ENCODE assay signal across 24 mouse cellular contexts in the genomic region with DNA sequence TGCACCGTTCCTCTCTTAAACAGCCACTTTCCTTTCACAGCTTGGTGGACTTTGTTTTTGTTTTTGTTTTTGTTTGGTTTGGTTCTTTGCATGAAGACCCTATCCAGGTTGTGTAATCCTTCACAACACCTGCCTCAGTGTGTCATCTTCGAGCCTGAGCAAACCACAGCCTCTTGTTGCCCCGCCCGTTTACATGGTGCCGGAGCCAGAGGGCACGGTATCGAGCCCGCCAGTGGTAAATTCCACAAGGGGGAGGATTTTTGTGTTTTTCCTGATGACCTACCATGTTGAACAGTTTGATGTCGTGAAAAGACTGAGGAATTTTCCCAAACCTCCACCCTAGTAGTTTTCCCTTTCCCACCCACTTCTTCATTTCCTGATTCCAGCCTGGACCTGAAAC. TPM values are rescaled to one million over a fixed set of nuclear protein-coding genes. Genes with fewer than 3 reads are reported as not detected.
DNase-seq lines count a peak whose midpoint lies in the region; ATAC-seq and TF ChIP-seq lines count a peak whose summit lies in the region.
"Had no signal": no experiment of that assay in that cellular context is flagged by ENCODE, and none has a peak within 500 bp of the region (broad histone marks: within the 10 kb centered on the region; RNA-seq: fewer than 3 reads in every experiment).

No protein-coding gene starts in this region.

- H3K36me3 ChIP-seq in embryonic facial prominence, embryonic 15.5 days, result no peaks in the 10 kb centered on the region
- H3K36me3 ChIP-seq in embryonic facial prominence, embryonic 10.5 days (replicated peaks), result no peaks in the 10 kb centered on the region
- no peaks in the 10 kb centered on the region for H3K36me3 ChIP-seq in midbrain, embryonic 11.5 days (ENCODE audit: control insufficient read depth, insufficient read depth, low read length)
- H3K36me3 ChIP-seq in midbrain, embryonic 14.5 days (ENCODE audit: control insufficient read depth, insufficient read depth, low read length), result no peaks in the 10 kb centered on the region
- no peaks in the 10 kb centered on the region for H3K36me3 ChIP-seq in hindbrain, embryonic 11.5 days (ENCODE audit: control insufficient read depth, insufficient read depth, low read length)
- H3K36me3 ChIP-seq: forebrain, embryonic 15.5 days; hindbrain, embryonic 12.5 days had no signal

- TF ChIP-seq POLR2A in bone marrow macrophage, adult 2 months (IDR thresholded peaks at IDR 0.05; ENCODE audit: borderline replicate concordance, low read depth, low read length), result no peak

- peak overlapping the region; percentile 75 for H3K27ac ChIP-seq in embryonic facial prominence, embryonic 15.5 days (replicated peaks)
- no peak overlapping the region for H3K27ac ChIP-seq in embryonic facial prominence, embryonic 10.5 days (replicated peaks)
- H3K27ac ChIP-seq in midbrain, embryonic 11.5 days (ENCODE audit: low read depth, low read length), result no peak overlapping the region
- H3K27ac ChIP-seq in midbrain, embryonic 14.5 days (replicated peaks; ENCODE audit: low read depth, low read length), result no peak overlapping the region
- 0 out of 2 replicates have a peak overlapping the region, but pooled peaks have one; percentile 45 for H3K27ac ChIP-seq in bone marrow macrophage, adult 2 months (ENCODE audit: insufficient read depth, low read depth, low read length)
- H3K27ac ChIP-seq in hindbrain, embryonic 11.5 days (ENCODE audit: low read depth, low read length), result no peak overlapping the region
- H3K27ac ChIP-seq: forebrain, embryonic 15.5 days; hindbrain, embryonic 12.5 days had no signal

- H3K27me3 ChIP-seq in embryonic facial prominence, embryonic 15.5 days, result no peaks in the 10 kb centered on the region
- no peaks in the 10 kb centered on the region for H3K27me3 ChIP-seq in embryonic facial prominence, embryonic 10.5 days (replicated peaks; ENCODE audit: low read depth, poor library complexity, severe bottlenecking)
- no peaks in the 10 kb centered on the region for H3K27me3 ChIP-seq in midbrain, embryonic 11.5 days (ENCODE audit: control insufficient read depth, insufficient read depth, low read length)
- H3K27me3 ChIP-seq in midbrain, embryonic 14.5 days (ENCODE audit: control insufficient read depth, insufficient read depth, low read length), result no peaks in the 10 kb centered on the region
- H3K27me3 ChIP-seq in hindbrain, embryonic 11.5 days (ENCODE audit: control insufficient read depth, insufficient read depth, low read length), result no peaks in the 10 kb centered on the region
- H3K27me3 ChIP-seq: forebrain, embryonic 15.5 days; hindbrain, embryonic 12.5 days had no signal

- H3K9me3 ChIP-seq in embryonic facial prominence, embryonic 15.5 days (replicated peaks), result no peaks in the 10 kb centered on the region
- no peaks in the 10 kb centered on the region for H3K9me3 ChIP-seq in embryonic facial prominence, embryonic 10.5 days
- H3K9me3 ChIP-seq in midbrain, embryonic 11.5 days (ENCODE audit: control insufficient read depth, low read length), result no peaks in the 10 kb centered on the region
- no peaks in the 10 kb centered on the region for H3K9me3 ChIP-seq in midbrain, embryonic 14.5 days (ENCODE audit: control insufficient read depth, low read length)
- no peaks in the 10 kb centered on the region for H3K9me3 ChIP-seq in hindbrain, embryonic 11.5 days (ENCODE audit: control insufficient read depth, low read length)
- H3K9me3 ChIP-seq: forebrain, embryonic 15.5 days; hindbrain, embryonic 12.5 days had no signal

- H3K4me3 ChIP-seq in embryonic facial prominence, embryonic 15.5 days (replicated peaks), result no peak overlapping the region
- H3K4me3 ChIP-seq in embryonic facial prominence, embryonic 10.5 days, result no peak overlapping the region
- no peak overlapping the region for H3K4me3 ChIP-seq in midbrain, embryonic 11.5 days (ENCODE audit: low read depth, low read length)
- H3K4me3 ChIP-seq in midbrain, embryonic 14.5 days (replicated peaks; ENCODE audit: low read depth, low read length), result no peak overlapping the region
- H3K4me3 ChIP-seq in bone marrow macrophage, adult 2 months (ENCODE audit: insufficient read depth, low read length), result no peak overlapping the region
- H3K4me3 ChIP-seq in hindbrain, embryonic 11.5 days (ENCODE audit: low read depth, low read length), result no peak overlapping the region
- H3K4me3 ChIP-seq: erythroblast, embryonic 14.5 days; forebrain, embryonic 15.5 days; hindbrain, embryonic 12.5 days had no signal

- H3K4me2 ChIP-seq in embryonic facial prominence, embryonic 15.5 days (replicated peaks), result no peak overlapping the region
- H3K4me2 ChIP-seq in midbrain, embryonic 11.5 days, result no peak overlapping the region
- H3K4me2 ChIP-seq in midbrain, embryonic 14.5 days (ENCODE audit: low read length), result no peak overlapping the region
- H3K4me2 ChIP-seq in hindbrain, embryonic 11.5 days (replicated peaks; ENCODE audit: low read depth, low read length), result no peak overlapping the region
- H3K4me2 ChIP-seq: forebrain, embryonic 15.5 days; heart, embryonic 11.5 days; hindbrain, embryonic 12.5 days had no signal

- TF ChIP-seq CTCF in bone marrow macrophage, adult 2 months (IDR thresholded peaks at IDR 0.05; ENCODE audit: low read depth, low read length), result no peak

- H3K4me1 ChIP-seq in embryonic facial prominence, embryonic 15.5 days, result 0 out of 2 replicates have a peak, but pooled peaks cover 5% of the 10 kb centered on the region
- peaks cover 10% of the 10 kb centered on the region; the same call in 1 of the 2 replicates for H3K4me1 ChIP-seq in embryonic facial prominence, embryonic 10.5 days
- H3K4me1 ChIP-seq in midbrain, embryonic 11.5 days (ENCODE audit: control insufficient read depth, insufficient read depth, low read length), result no peaks in the 10 kb centered on the region
- peaks cover 2% of the 10 kb centered on the region; the same call in 1 of the 2 replicates for H3K4me1 ChIP-seq in midbrain, embryonic 14.5 days (ENCODE audit: control insufficient read depth, insufficient read depth, low read length)
- H3K4me1 ChIP-seq in bone marrow macrophage, adult 2 months (ENCODE audit: control insufficient read depth, insufficient read depth, low read length), result peaks cover 23% of the 10 kb centered on the region
- H3K4me1 ChIP-seq in hindbrain, embryonic 11.5 days (replicated peaks; ENCODE audit: control insufficient read depth, insufficient read depth, low read length), result no peaks in the 10 kb centered on the region
- H3K4me1 ChIP-seq: forebrain, embryonic 15.5 days had no signal

- ATAC-seq in embryonic facial prominence, embryonic 15.5 days (ENCODE audit: insufficient number of reproducible peaks, low FRiP score, low TSS enrichment, low read depth), result no peak
- no peak for ATAC-seq in midbrain, embryonic 11.5 days (ENCODE audit: low FRiP score)
- no peak for ATAC-seq in midbrain, embryonic 14.5 days (ENCODE audit: low FRiP score, low TSS enrichment)
- ATAC-seq in CD4-positive, CD25-positive, alpha-beta regulatory T cell, adult 4 months, result no peak
- ATAC-seq in hindbrain, embryonic 11.5 days (ENCODE audit: low FRiP score), result no peak
- ATAC-seq: forebrain, embryonic 15.5 days; hindbrain, embryonic 16.5 days; inflammation-experienced regulatory T-cells, adult 6 months; intestine, postnatal 0 days had no signal

- 65% methylated on average over 9 of the region's 9 CpGs for WGBS in embryonic facial prominence, embryonic 15.5 days
- 92% methylated on average over 9 of the region's 9 CpGs for WGBS in embryonic facial prominence, embryonic 10.5 days
- 95% methylated on average over 9 of the region's 9 CpGs for WGBS in midbrain, embryonic 11.5 days
- 94% methylated on average over 9 of the region's 9 CpGs for WGBS in midbrain, embryonic 14.5 days
- 93% methylated on average over 9 of the region's 9 CpGs for WGBS in hindbrain, embryonic 11.5 days

- no peak for DNase-seq in embryonic facial prominence, embryonic 10.5 days (ENCODE audit: low spot score)
- peak; percentile 70 for DNase-seq in midbrain, embryonic 11.5 days (ENCODE audit: low spot score, missing footprints)
- DNase-seq in midbrain, embryonic 14.5 days, result no peak
- no peak for DNase-seq in thymus, postnatal 10 days (ENCODE audit: low spot score in 2 of 2)
- DNase-seq in hindbrain, embryonic 11.5 days (ENCODE audit: low spot score), result no peak
- DNase-seq: adrenal gland, adult 8-10 months; adrenal gland, postnatal 36 days; B cell, adult 2 months; cerebellum, adult 11 months; cerebellum, adult 8-10 months; cerebellum, postnatal 36 days; gastrocnemius, postnatal 36 days; heart, adult 18-20 months; heart, postnatal 36 days had no signal

- H3K9ac ChIP-seq in embryonic facial prominence, embryonic 15.5 days, result no peak overlapping the region
- H3K9ac ChIP-seq in midbrain, embryonic 11.5 days (ENCODE audit: low read length), result no peak overlapping the region
- H3K9ac ChIP-seq in midbrain, embryonic 14.5 days (replicated peaks; ENCODE audit: low read length), result no peak overlapping the region
- no peak overlapping the region for H3K9ac ChIP-seq in hindbrain, embryonic 11.5 days (ENCODE audit: low read depth, low read length)
- H3K9ac ChIP-seq: forebrain, embryonic 15.5 days; hindbrain, embryonic 12.5 days had no signal

RNA-seq across cellular contexts. Expression of a gene that starts 35.6 kb away (rescaled TPM):
- polyA plus RNA-seq in embryonic facial prominence, embryonic 15.5 days (2015; fragmentation: Nextera tagmentation; extraction: Ambion mirVana), result 50.1 and 50.5 TPM in 2 replicates
- 18.7 and 23.3 TPM in 2 replicates for polyA plus RNA-seq in embryonic facial prominence, embryonic 10.5 days (2016; fragmentation: Nextera tagmentation; extraction: Ambion mirVana)
- 20.8 and 25.7 TPM in 2 replicates for polyA plus RNA-seq in midbrain, embryonic 11.5 days (2014; fragmentation: Nextera tagmentation; extraction: Ambion mirVana)
- 43.7 and 47.9 TPM in 2 replicates for polyA plus RNA-seq in midbrain, embryonic 14.5 days (2014; fragmentation: Nextera tagmentation; extraction: Ambion mirVana)
- 80.9 and 82.6 TPM in 2 replicates for polyA plus RNA-seq in bone marrow macrophage, adult 2 months (2012; ENCODE audit: insufficient read depth, insufficient read length, missing spikeins)
- polyA plus RNA-seq in CD4-positive, CD25-positive, alpha-beta regulatory T cell, adult 4 months (2017; shearing (Covaris generic)), result 10 to 100 TPM; 22.2 to 26.6 TPM
- polyA plus RNA-seq in hindbrain, embryonic 11.5 days (2014; fragmentation: Nextera tagmentation; extraction: Ambion mirVana), result 24.6 and 25.6 TPM in 2 replicates

Comparison
In these comparisons a context has a peak if more than half of its experiments do, and no peak if none do; other contexts are left out.
1. H3K27ac ChIP-seq: peak in embryonic facial prominence, embryonic 15.5 days (single experiment) and bone marrow macrophage, adult 2 months (single experiment); none in embryonic facial prominence, embryonic 10.5 days (single experiment), midbrain, embryonic 11.5 days (single experiment), midbrain, embryonic 14.5 days (single experiment) and hindbrain, embryonic 11.5 days (single experiment).